23 mouse cellular contexts compared by ENCODE assay signal in the genomic region with DNA sequence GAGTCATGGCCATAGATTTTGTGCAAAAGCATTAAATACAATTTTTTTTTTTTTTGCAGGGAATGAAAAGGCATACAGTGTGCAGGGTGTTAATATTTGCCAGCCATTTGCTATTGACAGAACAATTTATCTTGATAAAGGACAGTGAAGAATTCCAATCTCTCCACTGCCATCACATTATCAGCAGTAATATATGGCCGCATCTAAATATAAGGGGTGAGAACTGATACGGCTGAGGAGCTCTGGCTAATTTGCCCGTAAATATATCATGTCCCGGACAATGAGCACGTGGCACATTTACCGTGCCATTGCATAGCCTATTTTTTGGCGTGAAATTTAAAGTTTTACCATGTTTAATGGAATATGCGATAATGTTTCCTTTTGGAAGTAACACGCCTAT.
DNase-seq lines count a peak whose midpoint lies in the region; ATAC-seq and TF ChIP-seq lines count a peak whose summit lies in the region.
"Had no signal": no experiment of that assay in that cellular context is flagged by ENCODE, and none has a peak within 500 bp of the region (broad histone marks: within the 10 kb centered on the region; RNA-seq: fewer than 3 reads in every experiment).

No protein-coding gene starts in this region.

- peak; percentile 19; the same call in 1 of the 2 replicates for ATAC-seq in hindbrain, embryonic 11.5 days (ENCODE audit: low FRiP score)
- ATAC-seq in kidney, embryonic 14.5 days (ENCODE audit: low FRiP score, low TSS enrichment): peak; percentile 50; the same call in 1 of the 2 replicates
- peak; percentile 61 for ATAC-seq in neural tube, embryonic 12.5 days (ENCODE audit: low FRiP score, low read depth)
- ATAC-seq: activated CD4-positive, CD25-positive, alpha-beta regulatory T cell, adult 4 months; CD4-positive, CD25-positive, alpha-beta regulatory T cell, adult 4 months; Patski had no signal

- TF ChIP-seq CTCF in layer of hippocampus, adult 2 months (conservative IDR thresholded peaks at IDR 0.05): no peak

- H3K9me3 ChIP-seq in hindbrain, embryonic 11.5 days (ENCODE audit: control insufficient read depth, low read length): no peaks in the 10 kb centered on the region
- H3K9me3 ChIP-seq in hindbrain, embryonic 10.5 days: peaks cover 5% of the 10 kb centered on the region; the same call in 1 of the 2 replicates
- H3K9me3 ChIP-seq in kidney, embryonic 14.5 days (ENCODE audit: control insufficient read depth, low read length): no peaks in the 10 kb centered on the region
- H3K9me3 ChIP-seq in neural tube, embryonic 12.5 days: peaks cover 5% of the 10 kb centered on the region; the same call in 1 of the 2 replicates

- 84% methylated on average over 9 of the region's 9 CpGs for WGBS in hindbrain, embryonic 11.5 days
- WGBS in hindbrain, embryonic 10.5 days: 94% methylated on average over 9 of the region's 9 CpGs
- 54% methylated on average over 9 of the region's 9 CpGs for WGBS in kidney, embryonic 14.5 days
- 58% methylated on average over 9 of the region's 9 CpGs for WGBS in neural tube, embryonic 12.5 days

- H3K4me3 ChIP-seq in hindbrain, embryonic 11.5 days (ENCODE audit: low read depth, low read length): no peak overlapping the region
- H3K4me3 ChIP-seq in hindbrain, embryonic 10.5 days: no peak overlapping the region
- H3K4me3 ChIP-seq in kidney, embryonic 14.5 days (ENCODE audit: low read length): no peak overlapping the region
- H3K4me3 ChIP-seq in neural tube, embryonic 12.5 days: no peak overlapping the region
- H3K4me3 ChIP-seq in layer of hippocampus, adult 2 months: no peak overlapping the region
- H3K4me3 ChIP-seq: embryonic facial prominence, embryonic 10.5 days; embryonic facial prominence, embryonic 12.5 days; forebrain, embryonic 13.5 days had no signal

- H3K4me2 ChIP-seq in hindbrain, embryonic 11.5 days (replicated peaks; ENCODE audit: low read depth, low read length): no peak overlapping the region
- no peak overlapping the region for H3K4me2 ChIP-seq in kidney, embryonic 14.5 days (replicated peaks; ENCODE audit: low read depth, low read length)
- H3K4me2 ChIP-seq in neural tube, embryonic 12.5 days (replicated peaks): no peak overlapping the region
- H3K4me2 ChIP-seq: embryonic facial prominence, embryonic 12.5 days; forebrain, embryonic 13.5 days had no signal

- H3K27ac ChIP-seq in hindbrain, embryonic 11.5 days (ENCODE audit: low read depth, low read length): no peak overlapping the region; the same call in 1 of the 2 replicates
- H3K27ac ChIP-seq in hindbrain, embryonic 10.5 days: no peak overlapping the region
- no peak overlapping the region for H3K27ac ChIP-seq in kidney, embryonic 14.5 days (ENCODE audit: low read depth, low read length)
- no peak overlapping the region for H3K27ac ChIP-seq in neural tube, embryonic 12.5 days
- no peak overlapping the region for H3K27ac ChIP-seq in layer of hippocampus, adult 2 months
- H3K27ac ChIP-seq: embryonic facial prominence, embryonic 10.5 days; embryonic facial prominence, embryonic 12.5 days; forebrain, embryonic 13.5 days had no signal

- H3K27me3 ChIP-seq in hindbrain, embryonic 11.5 days (ENCODE audit: control insufficient read depth, insufficient read depth, low read length): no peaks in the 10 kb centered on the region
- H3K27me3 ChIP-seq in hindbrain, embryonic 10.5 days (ENCODE audit: insufficient read depth, poor library complexity, severe bottlenecking): peaks cover 5% of the 10 kb centered on the region; the same call in 1 of the 2 replicates
- 0 out of 2 replicates have a peak, but pooled peaks cover 4% of the 10 kb centered on the region for H3K27me3 ChIP-seq in kidney, embryonic 14.5 days (ENCODE audit: control insufficient read depth, insufficient read depth, low read length)
- H3K27me3 ChIP-seq in neural tube, embryonic 12.5 days (replicated peaks): no peaks in the 10 kb centered on the region
- H3K27me3 ChIP-seq: CH12.LX; embryonic facial prominence, embryonic 12.5 days had no signal

- no peak overlapping the region for H3K9ac ChIP-seq in hindbrain, embryonic 11.5 days (ENCODE audit: low read depth, low read length)
- H3K9ac ChIP-seq in kidney, embryonic 14.5 days (ENCODE audit: low read depth, low read length): no peak overlapping the region
- no peak overlapping the region for H3K9ac ChIP-seq in neural tube, embryonic 12.5 days
- H3K9ac ChIP-seq: embryonic facial prominence, embryonic 12.5 days; forebrain, embryonic 13.5 days had no signal

- no peaks in the 10 kb centered on the region for H3K4me1 ChIP-seq in hindbrain, embryonic 11.5 days (replicated peaks; ENCODE audit: control insufficient read depth, insufficient read depth, low read length)
- H3K4me1 ChIP-seq in hindbrain, embryonic 10.5 days (replicated peaks): peaks cover 12% of the 10 kb centered on the region; the same call in 1 of the 2 replicates
- H3K4me1 ChIP-seq in kidney, embryonic 14.5 days (ENCODE audit: control insufficient read depth, insufficient read depth, low read length): 0 out of 2 replicates have a peak, but pooled peaks cover 2% of the 10 kb centered on the region
- H3K4me1 ChIP-seq in neural tube, embryonic 12.5 days: no peaks in the 10 kb centered on the region
- H3K4me1 ChIP-seq: embryonic facial prominence, embryonic 12.5 days had no signal

- no peaks in the 10 kb centered on the region for H3K36me3 ChIP-seq in hindbrain, embryonic 11.5 days (ENCODE audit: control insufficient read depth, insufficient read depth, low read length)
- H3K36me3 ChIP-seq in hindbrain, embryonic 10.5 days: no peaks in the 10 kb centered on the region
- H3K36me3 ChIP-seq in kidney, embryonic 14.5 days (ENCODE audit: control insufficient read depth, insufficient read depth, low read length): no peaks in the 10 kb centered on the region
- H3K36me3 ChIP-seq in neural tube, embryonic 12.5 days: no peaks in the 10 kb centered on the region
- H3K36me3 ChIP-seq: embryonic facial prominence, embryonic 10.5 days; embryonic facial prominence, embryonic 12.5 days; G1E had no signal

- no peak for DNase-seq in hindbrain, embryonic 11.5 days (ENCODE audit: low spot score)
- DNase-seq in hindbrain, embryonic 10.5 days (ENCODE audit: low spot score): no peak
- no peak for DNase-seq in kidney, adult 8-10 months
- no peak for DNase-seq in neural tube, embryonic 10.5 days (ENCODE audit: extremely low spot score, low spot score)
- DNase-seq in layer of hippocampus, adult 2 months (ENCODE audit: low spot score in 2 of 2): no peak
- DNase-seq: adrenal gland, adult 8-10 months; adrenal gland, postnatal 14 days; adrenal gland, postnatal 36 days; B cell, adult 2 months; cerebellum, adult 11-12 months; cerebellum, adult 2 months; cerebellum, adult 9-10 months; cerebellum, postnatal 25 days had no signal
